Mouse (Mus musculus) left cerebral cortex, adult 2 months (tissue): Measurements from ENCODE around the gene D13Ertd608e. TPM values are rescaled to one million over a fixed set of nuclear protein-coding genes. Genes with fewer than 3 reads are reported as not detected.
"Not testable (repeated sequence)": the region's sequence is repeated elsewhere in the genome, so short reads cannot be mapped to it uniquely, and the experiment has no call there.

Experiments used
- DNase-seq, 2 experiments: peaks; one replicate each; pipeline ENCODE4 v3.0.0; 2021 to 2022; ENCODE audit warnings: low spot score in 2 of 2, mixed read lengths in 1 of 2; ENCODE audit errors: extremely low spot score in 1 of 2
- H3K27ac ChIP-seq: fragments of 200-600 bp; 2 replicates; pipeline ENCODE4 v1.8.1; 2022
- H3K4me3 ChIP-seq: fragments of 200-600 bp; 2 replicates; pipeline ENCODE4 v1.8.1; 2022
- CTCF ChIP-seq: fragments of 200-600 bp; IDR thresholded peaks from 2 replicates; pipeline ENCODE4 v1.8.1; 2022; ENCODE audit warnings: antibody characterized with exemption, mild to moderate bottlenecking, moderate library complexity
- intact Hi-C: fragments of 180-260 bp; cut with DNase I; formaldehyde crosslinking; loops from one replicate; pipeline ENCODE4 v1.15.1; 2025
- long read RNA-seq, 2 experiments: library from polyadenylated mRNA; stranded (forward); transcript quantifications; one replicate each; pipeline ENCODE4 v2.0.0; 2021; ENCODE audit warnings: borderline mapping rate in 2 of 2
- total RNA-seq, 2 experiments: library from RNA; stranded (reverse); gene quantifications; 2 replicates each; pipeline ENCODE4 v1.2.3; 2021

D13Ertd608e gene
- not detected for total RNA-seq
- long read RNA-seq, experiment 1, partial matches to known transcripts: 0 of 1 reads
- long read RNA-seq, experiment 1, other reads (novel, unspliced or antisense): 1 of 1 reads
- long read RNA-seq, experiment 2: 0 reads

DNA sequence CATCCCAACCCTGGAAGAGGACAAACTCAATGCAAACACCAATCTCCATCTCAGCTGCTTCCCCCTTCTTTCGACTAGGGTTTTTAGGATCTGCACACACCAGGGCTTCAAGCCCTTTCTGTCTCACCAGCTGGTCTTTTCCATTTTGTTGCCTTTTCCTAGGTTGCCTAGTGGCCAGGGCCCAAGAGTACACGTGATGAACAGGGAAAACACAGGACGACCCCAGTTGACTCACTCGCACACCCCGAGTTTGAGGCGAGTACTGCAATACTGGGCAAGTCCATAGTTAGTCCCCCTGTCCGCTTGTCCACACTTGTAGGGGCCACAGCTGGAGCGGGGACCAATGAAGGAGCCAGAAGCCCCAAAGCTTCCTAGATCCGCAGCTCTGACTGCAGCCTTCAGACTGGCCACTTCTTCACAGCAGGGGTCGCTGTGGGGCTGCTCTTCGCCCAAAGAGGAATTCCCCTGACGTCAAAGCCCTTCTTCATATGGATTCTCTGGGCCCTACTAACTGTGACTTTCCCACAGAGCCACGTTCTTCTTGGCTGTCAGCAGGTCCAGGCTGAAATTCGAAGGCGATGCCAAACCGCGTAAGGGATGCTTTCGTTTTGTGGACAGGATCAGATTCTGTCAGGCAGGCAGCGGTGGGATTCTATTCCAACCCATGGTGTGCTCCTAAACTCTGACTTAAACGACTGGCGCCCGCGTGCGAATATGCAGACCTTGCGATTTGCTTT lies at the start of gene D13Ertd608e:
Gene D13Ertd608e, plus strand, starts transcription at position 687 of the 737 bp plus-strand sequence.
- intact Hi-C loops, H3K27ac ChIP-seq: not testable (repeated sequence)
- DNase-seq: peak; percentile 9 to 28
- peak; percentile 42 for TF ChIP-seq CTCF
- 0 out of 2 replicates have a peak within 1 kb of the TSS, but pooled peaks have one; percentile 21 for H3K4me3 ChIP-seq

DNA sequence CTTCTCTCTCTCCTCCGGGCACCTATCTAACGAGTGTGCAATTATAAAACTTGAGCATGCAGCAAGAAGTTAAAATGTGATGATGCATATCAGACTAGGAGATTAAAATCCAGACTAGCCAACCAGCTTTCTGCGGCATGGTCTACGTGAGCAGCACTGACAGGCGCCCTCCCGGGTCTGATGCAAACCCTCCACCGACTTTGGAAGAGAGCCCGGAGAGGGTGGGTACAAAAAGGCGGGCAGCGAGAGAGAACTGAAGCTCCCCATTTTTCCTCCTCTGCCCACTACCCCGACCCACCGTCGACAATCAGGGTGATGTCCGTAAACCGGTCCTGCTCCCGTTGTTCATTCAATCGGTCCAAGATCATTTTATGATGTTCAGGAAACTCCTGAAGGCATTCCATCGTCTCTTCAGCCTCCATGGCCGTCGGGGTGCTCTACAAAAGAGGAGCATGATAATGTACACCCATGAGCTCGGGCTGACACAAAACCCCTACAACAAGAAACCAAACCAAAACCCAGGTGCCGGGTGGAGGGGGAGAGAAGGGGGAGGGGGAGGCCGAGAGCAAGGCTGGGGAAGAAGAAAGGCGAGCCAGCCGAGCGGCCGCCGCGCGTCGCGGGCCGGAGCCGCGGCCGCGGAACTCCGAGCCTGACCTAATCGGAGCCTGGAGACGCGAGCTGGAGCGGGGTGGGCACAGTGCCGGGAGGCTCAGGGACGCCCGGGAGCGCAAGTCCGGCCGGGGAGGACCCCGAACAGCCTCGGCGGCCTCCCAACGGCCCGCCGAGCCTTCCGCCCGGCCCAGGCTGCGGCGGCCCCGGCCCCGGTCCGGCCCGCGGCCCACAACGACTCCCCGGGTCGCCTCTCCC lies 45.7 kb upstream of the D13Ertd608e start:
- Histone ChIP-seq H3K27ac (peak overlapping the region; percentile 98), H3K4me3 (peak overlapping the region; percentile 97)
- no peak for TF ChIP-seq CTCF
- peak; percentile 56 to 57 for DNase-seq
- intact Hi-C loops: loop anchor here (1.0 to 2.0 kb wide), 2 partner anchors 34 to 49 kb away; no protein-coding TSS in a partner anchor

DNA sequence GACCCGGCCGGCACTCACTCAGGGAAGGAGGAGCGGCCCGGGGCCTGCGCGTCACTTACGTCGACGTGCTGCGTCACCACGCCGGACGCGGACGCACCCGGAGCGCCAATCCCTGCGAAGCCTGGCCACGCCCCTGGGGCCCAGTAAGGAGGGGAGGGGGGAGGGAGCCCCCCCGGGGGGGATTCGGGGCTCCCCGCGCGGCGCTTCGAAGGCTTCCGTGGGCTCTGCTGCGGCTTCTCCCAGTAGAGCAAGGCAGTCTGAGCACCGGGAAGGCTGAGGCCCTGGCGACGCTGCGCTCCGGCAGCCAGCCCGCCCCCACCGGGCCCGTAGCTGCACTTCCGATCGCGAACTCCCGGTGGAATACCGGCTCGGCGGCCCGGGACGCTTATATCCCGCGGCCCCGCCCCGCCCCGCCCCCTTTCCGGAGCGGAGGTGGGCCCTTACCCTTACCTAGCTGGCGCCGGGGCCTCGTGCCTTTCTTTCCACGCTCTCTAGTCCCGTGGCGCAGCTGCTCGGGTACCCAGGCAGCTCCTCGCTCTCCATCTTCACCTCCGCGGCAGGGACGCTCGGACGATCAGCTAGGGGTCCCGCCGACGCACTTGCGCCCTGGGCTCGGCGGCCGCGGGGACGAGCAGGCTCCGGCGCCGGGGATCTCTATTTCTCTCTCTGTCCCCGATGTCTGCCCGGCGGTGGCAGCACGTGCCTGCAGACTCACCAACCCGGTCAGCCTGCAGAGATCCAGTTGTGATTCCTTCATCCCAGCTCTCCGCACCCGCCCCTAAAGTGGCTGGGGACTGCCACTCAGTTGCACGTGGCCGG lies 44.8 kb upstream of the D13Ertd608e start, which contains the start of gene Zfp131:
Gene Zfp131, minus strand, starts transcription at position 129 of the 819 bp plus-strand sequence.
- peak within 1 kb of the TSS; percentile 98 for H3K27ac ChIP-seq
- peak; percentile 94 for DNase-seq
- intact Hi-C loops: loop anchor here (1.0 to 2.0 kb wide), 2 partner anchors 35 to 50 kb away; no protein-coding TSS in a partner anchor
- peak within 1 kb of the TSS; percentile 97 for H3K4me3 ChIP-seq
- no peak; the same call in 1 of the 2 replicates for TF ChIP-seq CTCF

DNA sequence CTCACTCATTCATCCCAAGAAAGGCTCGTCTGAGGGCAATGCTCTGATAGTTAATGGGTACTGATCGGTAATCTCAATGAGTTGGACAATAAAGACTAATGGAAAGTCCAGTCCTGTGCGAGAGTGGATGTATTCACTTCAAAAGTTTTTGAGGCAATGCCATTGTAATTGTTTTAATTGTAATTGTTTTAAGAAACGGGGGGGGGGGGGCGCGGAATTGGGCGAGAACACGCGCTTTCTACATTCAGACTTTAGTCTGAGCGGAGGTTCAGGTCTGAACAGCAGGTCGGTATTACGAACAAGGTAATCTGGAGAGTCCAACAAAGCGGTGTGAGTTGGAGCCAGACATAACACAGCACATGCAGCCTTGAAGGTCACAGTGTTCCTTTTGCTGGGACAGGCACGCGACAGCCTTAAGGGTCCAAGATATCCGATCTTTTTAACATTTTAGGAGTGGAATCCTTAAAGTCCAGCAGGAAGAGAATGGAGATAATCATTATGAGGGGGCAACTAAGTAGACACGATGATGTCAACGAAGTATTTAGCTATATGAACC lies 44.1 kb upstream of the D13Ertd608e start:
- peak overlapping the region; percentile 97 for H3K4me3 ChIP-seq
- intact Hi-C loops: loop anchor here (2.0 kb wide), 1 partner anchor 51 kb away; no protein-coding TSS in a partner anchor
- H3K27ac ChIP-seq: peak overlapping the region; percentile 98
- TF ChIP-seq CTCF: no peak
- no peak for DNase-seq

DNA sequence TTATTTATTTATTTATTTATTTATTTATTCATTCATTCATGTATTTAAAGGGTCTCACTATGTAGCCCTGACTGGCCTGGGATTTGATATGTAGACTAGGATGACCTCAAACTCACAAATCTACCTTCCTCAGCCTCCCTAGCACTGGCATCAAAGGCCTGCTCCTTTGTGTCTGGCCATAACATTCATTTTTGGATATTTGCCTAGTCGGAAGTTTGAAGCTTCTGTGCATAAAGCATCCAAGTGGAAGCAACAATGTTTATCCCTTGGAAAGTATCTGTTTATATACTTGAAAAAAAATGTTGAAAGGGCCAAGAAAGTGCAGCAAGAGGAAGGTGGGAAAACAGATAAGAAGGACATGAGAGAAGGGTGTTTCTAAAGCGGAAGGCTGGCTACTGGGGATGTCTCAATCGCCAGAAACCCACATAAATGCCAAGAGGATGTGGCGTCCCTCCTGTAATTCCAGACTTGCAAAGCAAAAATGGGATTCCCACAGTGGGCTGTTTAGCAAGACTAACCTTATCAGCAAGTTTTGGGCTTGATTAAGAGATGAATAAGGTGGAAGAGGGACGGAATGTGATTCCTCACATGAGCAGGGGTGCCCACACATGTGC lies 42.9 kb upstream of the D13Ertd608e start:
- no peak for TF ChIP-seq CTCF
- Histone ChIP-seq H3K27ac (no peak overlapping the region), H3K4me3 (no peak overlapping the region)
- intact Hi-C loops: no loop called here
- DNase-seq: no peak

DNA sequence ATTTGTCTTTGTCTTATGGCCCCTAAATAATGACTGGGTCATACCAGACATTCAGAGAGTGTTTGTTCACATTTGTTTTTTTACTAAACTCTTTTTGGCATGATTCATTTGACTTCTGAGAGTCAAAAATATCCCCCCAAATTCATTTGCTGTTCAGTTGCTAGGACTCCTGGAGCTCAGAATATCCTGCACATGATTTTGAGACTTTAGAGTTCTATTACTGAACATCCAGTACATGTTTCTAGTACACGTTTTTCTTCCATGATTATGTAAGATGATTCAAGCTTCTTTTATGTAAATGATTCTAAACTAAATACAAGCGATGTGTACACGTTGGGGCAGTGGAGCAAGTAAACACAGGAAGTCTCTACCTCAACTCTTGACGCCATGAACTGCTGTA lies 38.1 kb upstream of the D13Ertd608e start:
- no peak overlapping the region for H3K27ac ChIP-seq
- no peak for DNase-seq
- no peak overlapping the region for H3K4me3 ChIP-seq
- no peak for TF ChIP-seq CTCF
- intact Hi-C loops: no loop called here

DNA sequence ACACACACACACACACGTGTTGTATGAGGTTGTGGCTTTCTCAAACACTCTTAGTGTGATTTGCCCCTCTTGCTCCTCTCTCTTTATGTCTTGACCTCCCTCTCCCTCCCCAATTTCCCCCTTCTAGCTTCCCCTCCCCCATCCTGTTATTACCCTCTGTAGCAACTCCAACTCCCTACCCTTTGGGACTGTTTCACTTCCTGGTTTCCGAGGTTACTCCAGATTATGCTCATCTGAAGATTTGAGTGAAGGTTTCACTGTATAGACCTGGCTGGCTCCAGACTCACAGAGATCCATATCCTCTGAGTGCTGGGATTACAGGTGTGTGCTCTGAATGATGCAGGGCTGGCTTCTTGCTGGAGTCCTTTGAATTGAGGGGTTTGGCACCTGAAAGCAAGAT lies 26.9 kb upstream of the D13Ertd608e start:
- no peak for DNase-seq
- intact Hi-C loops: no loop called here
- Histone ChIP-seq H3K27ac (no peak overlapping the region), H3K4me3 (no peak overlapping the region)
- TF ChIP-seq CTCF: no peak

DNA sequence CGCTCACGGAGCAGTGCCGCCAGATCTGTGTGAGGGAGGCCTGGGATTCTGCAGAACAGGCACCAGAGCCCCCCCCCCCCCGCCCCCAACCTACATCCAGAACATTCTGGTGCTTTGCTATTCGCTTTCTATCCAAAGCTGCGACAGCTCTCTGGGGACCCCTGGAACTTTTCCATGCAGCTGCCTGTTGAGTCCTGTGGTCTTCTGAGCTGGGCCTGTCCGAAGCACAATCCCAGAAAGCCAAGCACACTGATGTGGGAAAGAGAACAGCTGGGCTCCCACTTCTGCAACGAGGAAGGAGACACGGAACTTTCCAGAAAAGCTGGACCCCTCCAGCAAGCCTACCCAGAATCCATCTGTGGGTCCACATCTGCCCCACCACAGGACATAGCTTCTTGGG lies 25.8 kb upstream of the D13Ertd608e start:
- Histone ChIP-seq H3K4me3 (no peak overlapping the region), H3K27ac (no peak overlapping the region)
- intact Hi-C loops: no loop called here
- DNase-seq: no peak
- TF ChIP-seq CTCF: no peak

DNA sequence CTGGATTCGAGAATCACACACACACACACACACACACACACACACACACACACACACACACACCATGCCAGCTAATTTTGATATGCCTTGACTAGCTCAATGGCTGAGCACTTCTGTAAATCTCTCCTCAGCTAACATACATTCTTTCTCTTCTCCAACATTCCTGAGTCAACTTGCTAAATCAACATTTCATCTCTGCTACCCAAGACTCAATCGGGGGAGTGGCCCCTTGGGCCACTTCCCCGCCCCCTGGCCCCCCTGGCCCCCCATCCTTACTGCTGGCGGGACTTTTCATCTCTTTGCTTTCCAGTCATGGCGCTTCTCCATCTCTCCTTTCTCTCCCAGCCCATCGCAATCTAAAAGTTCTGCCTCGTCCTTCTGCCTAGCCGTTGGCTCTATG lies 19.0 kb upstream of the D13Ertd608e start:
- no peak for TF ChIP-seq CTCF
- intact Hi-C loops: no loop called here
- Histone ChIP-seq H3K4me3 (no peak overlapping the region), H3K27ac (no peak overlapping the region)
- no peak for DNase-seq

DNA sequence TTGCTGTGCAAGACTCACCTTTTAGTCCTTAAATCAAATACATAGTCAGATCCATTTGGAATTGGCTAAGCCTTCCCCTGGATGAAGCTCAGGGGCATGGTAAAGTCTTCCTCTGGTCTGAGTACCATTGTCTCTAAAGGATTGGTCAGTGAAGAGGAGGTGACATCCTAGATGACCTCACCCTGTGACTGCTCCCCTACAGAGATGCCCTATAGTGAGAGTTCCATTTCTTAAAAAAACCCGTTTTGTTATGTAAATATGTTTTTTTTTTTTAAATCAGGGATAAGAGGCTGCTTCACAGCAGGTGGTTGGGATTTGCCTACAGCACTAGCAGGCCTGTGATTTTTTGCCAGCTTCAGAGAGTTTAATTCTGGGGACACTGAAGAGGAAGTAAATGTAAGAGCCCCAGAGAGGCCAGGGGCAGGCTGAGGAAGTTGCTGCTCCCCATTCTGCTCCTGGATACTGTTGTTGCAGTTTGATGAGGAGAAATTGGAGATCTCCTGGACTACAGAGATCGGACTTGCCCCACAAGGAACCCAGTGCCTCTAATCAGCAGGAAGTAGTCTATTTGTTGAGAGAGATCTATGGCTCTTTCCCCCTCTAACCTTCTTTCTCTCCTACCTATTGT lies 18.1 kb upstream of the D13Ertd608e start:
- DNase-seq: no peak
- Histone ChIP-seq H3K4me3 (no peak overlapping the region), H3K27ac (no peak overlapping the region)
- intact Hi-C loops: no loop called here
- TF ChIP-seq CTCF: no peak

DNA sequence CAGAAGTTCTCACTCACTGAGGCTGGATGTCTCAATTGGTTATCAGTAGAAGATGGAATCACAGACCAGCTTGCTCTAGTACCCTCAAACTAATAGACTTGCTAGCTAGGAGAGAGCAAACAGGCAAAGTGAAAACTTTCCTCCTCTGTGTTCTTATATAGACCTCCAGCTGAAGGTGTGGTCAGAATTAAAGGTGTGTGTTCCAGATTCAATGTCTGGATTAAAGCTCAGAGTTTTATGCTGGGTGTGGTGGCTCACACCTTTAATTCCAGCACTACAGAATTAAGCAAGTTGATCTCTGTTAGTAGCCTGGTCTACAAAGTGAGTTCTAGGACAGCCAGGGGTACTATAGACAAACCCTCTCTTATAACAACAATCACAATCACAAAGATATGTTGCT lies 5.7 kb upstream of the D13Ertd608e start, which contains the start of gene AF067063:
Gene AF067063, minus strand, starts transcription at position 101 of the 400 bp plus-strand sequence.
- H3K4me3 ChIP-seq, intact Hi-C loops, DNase-seq, H3K27ac ChIP-seq: not testable (repeated sequence)
